Mouse (Mus musculus) gastrocnemius, postnatal 36 days (tissue): ENCODE results near the gene Sirt2. TPM values are rescaled to one million over a fixed set of nuclear protein-coding genes. Genes with fewer than 3 reads are reported as not detected.

ENCODE experiments used
- DNase-seq, 2 experiments: peaks; one replicate each; pipeline ENCODE4 v3.0.0; 2022
- intact Hi-C: fragments of 180-260 bp; cut with DNase I; formaldehyde crosslinking; loops from one replicate; pipeline ENCODE4 v1.15.1; 2025
- total RNA-seq, 2 experiments: library from RNA; stranded (reverse); gene quantifications; 2 replicates each; pipeline ENCODE4 v1.2.3; 2021

Sirt2 gene
- total RNA-seq, 2 experiments from 2014 or later, result 85.5 to 86.4 TPM

DNA sequence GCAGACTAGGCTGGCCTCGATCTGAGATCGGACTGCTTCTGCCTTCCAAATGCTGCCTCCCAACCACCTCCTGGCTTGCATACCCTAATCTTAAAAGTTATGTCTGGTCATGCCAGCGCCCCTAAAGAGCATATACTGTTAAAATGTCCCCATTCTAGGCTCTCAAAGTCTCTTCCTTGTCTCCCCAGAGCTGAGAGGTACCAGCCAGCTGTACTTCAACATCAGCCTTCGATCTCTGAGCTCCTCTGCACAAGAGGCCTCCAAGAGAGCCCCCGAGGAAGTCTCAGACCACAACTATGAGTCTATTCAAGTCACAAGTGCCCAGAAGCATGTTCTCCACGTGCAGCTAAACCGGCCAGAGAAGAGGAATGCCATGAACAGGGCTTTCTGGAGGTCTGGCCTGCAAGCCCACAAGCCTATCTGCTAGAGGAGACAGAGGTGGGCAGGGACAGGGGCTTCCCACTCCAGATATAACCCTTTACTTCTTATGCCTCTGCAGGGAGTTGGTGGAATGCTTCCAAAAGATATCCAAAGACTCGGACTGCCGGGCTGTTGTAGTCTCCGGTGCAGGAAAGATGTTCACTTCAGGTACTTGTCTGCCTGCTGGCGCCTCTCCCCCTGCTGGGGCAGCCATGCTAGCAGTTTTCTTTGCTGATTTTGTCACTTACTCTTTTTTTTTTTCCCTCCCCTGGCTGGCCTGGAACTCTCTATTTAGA lies 59.3 kb downstream of the Sirt2 start:
- DNase-seq, result no peak
- intact Hi-C loops, result loop anchor here (2.0 kb wide), 2 partner anchors 15 to 17 kb away; partner anchors contain the start of gene Hnrnpl

DNA sequence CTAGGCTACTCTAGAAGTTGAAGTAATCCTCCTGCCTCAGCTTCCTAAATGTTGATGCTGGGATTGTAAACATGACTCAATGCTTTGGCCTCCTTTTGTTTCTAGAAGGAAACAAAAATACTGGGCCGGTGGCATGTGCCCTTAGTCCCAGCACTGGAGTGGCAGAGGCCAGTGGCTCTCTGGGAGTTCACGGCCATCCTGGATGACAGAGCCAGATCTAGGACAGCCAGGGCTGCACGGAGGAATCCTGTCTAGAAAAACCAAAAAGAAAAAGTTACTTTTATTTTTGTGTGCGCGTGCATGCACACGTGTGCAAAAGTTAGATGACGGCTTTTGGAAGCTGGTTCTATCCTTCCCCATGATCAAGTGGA lies 59.9 kb downstream of the Sirt2 start:
- DNase-seq, result no peak
- intact Hi-C loops, result loop anchor here (2.0 kb wide), 1 partner anchor 14 kb away; no protein-coding TSS in a partner anchor

DNA sequence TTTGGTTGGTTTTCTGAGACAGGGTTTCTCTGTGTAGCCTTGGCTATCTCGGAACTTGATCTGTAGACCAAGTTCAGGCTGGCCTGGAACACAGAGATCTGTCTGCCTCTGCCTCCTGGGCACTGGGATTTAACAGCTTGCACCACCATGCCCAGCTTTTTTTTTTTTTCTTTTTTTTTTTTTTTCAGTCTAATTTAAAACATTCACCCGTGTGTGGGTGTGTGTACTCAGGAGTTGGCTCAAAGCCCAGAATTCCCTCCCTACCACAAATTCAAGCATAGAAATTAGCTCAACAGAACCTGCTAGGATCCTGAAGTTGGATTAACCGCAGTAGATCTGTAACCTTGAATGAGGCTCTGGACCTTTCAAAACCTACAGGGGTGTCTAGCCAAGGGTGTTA lies 60.8 kb downstream of the Sirt2 start:
- intact Hi-C loops, result loop anchor here (2.0 kb wide), 1 partner anchor 13 kb away; no protein-coding TSS in a partner anchor
- no peak for DNase-seq

DNA sequence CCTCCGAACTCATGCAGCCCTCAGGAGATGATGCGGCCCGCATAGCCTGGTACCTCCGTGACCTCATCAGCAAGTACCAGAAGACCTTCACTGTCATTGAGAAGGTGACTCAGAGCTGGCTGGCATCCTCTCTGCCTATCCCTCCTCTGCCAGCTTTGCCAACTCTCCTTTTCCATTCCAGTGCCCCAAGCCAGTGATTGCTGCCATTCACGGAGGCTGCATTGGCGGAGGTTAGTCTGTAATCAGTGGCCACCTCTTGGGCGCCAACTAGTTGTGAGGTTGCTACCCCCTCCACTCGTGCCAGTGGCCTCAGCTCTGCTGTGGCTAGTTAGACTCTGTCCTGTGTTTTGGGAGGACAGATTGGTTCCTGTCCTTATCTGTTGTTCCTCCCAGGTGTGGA lies 63.3 kb downstream of the Sirt2 start:
- intact Hi-C loops, result no loop called here
- DNase-seq, result no peak

DNA sequence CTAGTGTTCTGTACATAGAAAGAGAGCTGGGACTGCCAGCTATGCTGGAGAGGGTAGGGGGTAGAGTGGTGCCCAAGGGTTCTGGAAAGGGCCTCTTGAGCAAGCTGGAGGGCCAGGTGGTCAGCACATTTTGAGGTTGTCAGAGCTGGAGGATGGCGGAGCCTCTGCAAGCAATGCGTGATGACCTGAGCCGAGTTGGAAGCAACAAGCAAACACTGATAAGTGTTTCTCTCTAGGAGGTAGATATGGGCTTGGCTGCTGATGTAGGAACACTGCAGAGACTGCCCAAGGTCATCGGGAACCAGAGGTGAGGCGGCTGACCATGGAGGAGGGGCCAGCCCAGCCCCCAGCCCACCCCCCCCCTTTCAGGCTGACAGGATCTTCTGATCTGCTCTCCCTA lies 64.4 kb downstream of the Sirt2 start:
- no peak for DNase-seq
- intact Hi-C loops, result no loop called here

DNA sequence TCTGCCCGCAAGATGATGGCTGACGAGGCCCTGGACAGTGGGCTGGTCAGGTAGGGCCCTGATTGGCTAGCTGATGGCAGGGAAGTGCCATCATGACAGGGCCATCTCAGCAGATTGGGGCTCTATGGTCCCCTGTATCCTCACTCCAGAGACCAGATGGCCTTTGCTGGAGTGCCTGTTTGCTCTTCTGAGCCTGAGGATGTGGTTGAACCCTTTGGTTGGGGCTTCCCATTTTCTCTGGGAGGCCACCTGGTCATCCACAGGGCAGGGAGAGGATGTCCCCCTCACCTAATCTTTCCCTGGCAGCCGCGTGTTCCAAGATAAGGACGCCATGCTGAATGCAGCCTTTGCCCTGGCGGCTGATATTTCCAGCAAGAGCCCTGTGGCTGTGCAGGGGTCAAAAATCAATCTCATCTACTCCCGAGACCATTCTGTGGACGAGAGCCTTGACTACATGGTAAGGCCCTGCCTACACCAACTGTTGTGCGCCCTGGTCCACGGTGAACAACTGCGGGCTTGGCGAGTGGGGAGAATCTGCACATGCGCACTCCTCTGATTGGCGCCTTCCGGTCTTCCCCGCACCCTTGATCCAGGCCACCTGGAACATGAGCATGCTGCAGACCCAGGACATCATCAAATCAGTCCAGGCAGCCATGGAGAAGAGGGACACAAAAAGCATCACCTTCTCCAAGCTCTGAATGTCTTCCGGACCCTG lies 65.0 kb downstream of the Sirt2 start:
- intact Hi-C loops, result no loop called here
- DNase-seq, result no peak

DNA sequence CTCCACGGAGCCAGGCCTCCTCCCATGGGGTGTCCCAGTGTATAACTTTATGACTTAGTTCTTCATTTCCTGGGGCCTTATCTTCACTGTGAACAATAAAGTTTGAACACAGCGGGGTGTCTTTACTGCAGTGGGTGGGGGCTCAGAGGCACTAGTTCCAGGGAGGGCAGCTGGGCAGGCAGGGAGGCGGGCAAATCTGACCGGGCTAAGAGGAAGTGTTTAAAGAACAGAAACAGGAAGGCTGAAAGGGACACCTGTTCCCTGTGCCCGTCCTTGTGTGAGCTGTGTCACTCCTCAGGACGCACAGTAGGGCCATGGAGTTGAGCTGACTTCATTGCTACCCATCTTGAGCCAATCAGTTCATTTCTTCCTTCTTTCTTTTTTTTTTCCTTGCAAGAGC lies 65.6 kb downstream of the Sirt2 start:
- DNase-seq, result no peak
- intact Hi-C loops, result no loop called here

DNA sequence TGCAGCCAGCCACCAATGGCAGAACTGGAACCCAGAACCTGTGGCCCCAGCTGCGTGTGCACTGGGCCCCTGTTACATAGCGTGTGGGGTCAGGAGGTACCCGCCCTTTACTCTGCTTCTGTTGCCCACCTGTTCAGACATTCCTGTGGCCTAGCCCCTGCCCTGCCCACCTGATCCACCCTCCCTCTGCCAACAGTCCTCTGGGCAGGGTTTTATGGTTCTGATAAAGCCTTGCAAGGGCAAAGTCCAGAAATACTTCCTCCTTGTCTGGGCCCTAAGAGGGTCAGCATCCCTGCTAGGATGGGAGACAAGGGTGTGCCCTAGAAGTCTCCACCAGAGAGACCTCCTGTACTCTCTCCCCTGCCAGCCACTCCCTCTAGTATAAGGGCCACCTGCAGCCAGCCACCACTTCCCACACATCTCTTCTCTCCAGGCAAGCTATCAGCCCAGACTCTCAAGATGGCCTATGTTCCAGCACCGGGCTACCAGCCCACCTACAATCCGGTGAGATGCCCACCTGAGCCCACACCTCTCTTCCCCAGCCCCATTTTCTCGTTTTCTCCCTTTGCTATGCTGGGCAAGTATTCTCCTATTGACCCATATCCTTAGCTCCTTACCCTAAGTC lies 67.3 kb downstream of the Sirt2 start, which contains the start of gene Lgals4:
TSS of gene Lgals4 (plus strand) at position 132 of the 625 bp plus-strand sequence.
- no peak for DNase-seq
- intact Hi-C loops, result no loop called here

DNA sequence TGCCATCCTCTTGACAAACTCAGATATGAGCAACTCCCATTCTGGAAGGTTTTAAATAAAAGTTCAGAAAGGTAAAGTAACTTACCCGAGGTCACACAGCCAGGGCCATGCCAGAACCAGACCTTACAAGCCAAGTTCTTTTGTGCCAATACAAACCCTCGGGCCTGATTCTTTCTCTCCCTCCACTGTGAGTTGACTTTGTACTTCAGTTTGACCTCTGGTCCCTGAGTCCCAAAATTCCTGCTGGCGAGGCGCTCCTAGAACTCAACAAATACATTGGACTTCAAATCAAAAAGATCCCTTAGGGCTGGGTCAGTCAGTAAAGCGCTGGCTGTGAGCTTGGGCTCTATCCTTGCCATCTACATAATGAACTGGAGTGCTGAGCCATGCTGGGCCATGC lies 70.4 kb downstream of the Sirt2 start:
- no peak for DNase-seq
- intact Hi-C loops, result loop anchor here (1.0 kb wide), 1 partner anchor 34 kb away; no protein-coding TSS in a partner anchor

Other genes with a start within 250 kb of the Sirt2 start
- not detected for gene Ifnl3, start 243.9 kb upstream of the Sirt2 start, total RNA-seq
- not detected for gene Sycn, start 225.8 kb upstream of the Sirt2 start, total RNA-seq
- gene Nccrp1, start 219.5 kb upstream of the Sirt2 start, total RNA-seq, result not detected
- 10 to 100 TPM; 11.6 to 13.9 TPM for gene Samd4b, start 168.6 kb upstream of the Sirt2 start, total RNA-seq
- 1 to 10 TPM; 1.8 to 2.5 TPM for gene Pak4, start 168.6 kb upstream of the Sirt2 start, total RNA-seq
- gene Acp7, start 135.4 kb upstream of the Sirt2 start, total RNA-seq, result not detected
- under 1 TPM; 0.59 to 0.69 TPM for gene Fbxo27, start 73.9 kb upstream of the Sirt2 start, total RNA-seq
- gene Fbxo17, start 49.9 kb upstream of the Sirt2 start, total RNA-seq, result 1 to 10 TPM; 3.9 to 5.4 TPM
- gene Mrps12, start 24.9 kb upstream of the Sirt2 start, total RNA-seq, result 10 to 100 TPM; 33.5 to 34.6 TPM
- gene Sars2, start 24.7 kb upstream of the Sirt2 start, total RNA-seq, result 10 to 100 TPM; 14.6 to 16.0 TPM
- gene Ccer2, start 10.6 kb upstream of the Sirt2 start, total RNA-seq, result not detected
- 10 to 100 TPM; 20.5 to 30.2 TPM for gene Nfkbib, start 777 bp downstream of the Sirt2 start, total RNA-seq
- 1 to 10 TPM; 1.1 TPM for gene Rinl, start 22.2 kb downstream of the Sirt2 start, total RNA-seq
- gene Hnrnpl, start 41.8 kb downstream of the Sirt2 start, total RNA-seq, result 100 to 1,000 TPM; 111 to 131 TPM
- 100 to 1,000 TPM; 214 to 252 TPM for gene Ech1, start 58.5 kb downstream of the Sirt2 start, total RNA-seq
- gene Lgals4, start 67.1 kb downstream of the Sirt2 start, total RNA-seq, result 1 to 10 TPM; 2.5 to 3.1 TPM
- gene Lgals7, start 97.1 kb downstream of the Sirt2 start, total RNA-seq, result not detected
- under 1 TPM in 1 of 2 experiments, not detected in 1; 0.15 TPM for gene Capn12, start 114.7 kb downstream of the Sirt2 start, total RNA-seq
- gene Actn4, start 195.6 kb downstream of the Sirt2 start, total RNA-seq, result 10 to 100 TPM; 31.6 to 35.1 TPM
- 100 to 1,000 TPM; 119 to 125 TPM for gene Eif3k, start 215.1 kb downstream of the Sirt2 start, total RNA-seq
- under 1 TPM; 0.27 to 0.46 TPM for gene Map4k1, start 215.3 kb downstream of the Sirt2 start, total RNA-seq